Mouse (Mus musculus): Measurements from ENCODE around the gene Cd46. TPM values are rescaled to one million over a fixed set of nuclear protein-coding genes. Genes with fewer than 3 reads are reported as not detected.

Gene Cd46
- 1 to 10 TPM; 2.6 to 3.7 (median 3.6) TPM for polyA plus RNA-seq (2017; shearing (Covaris generic))

DNA sequence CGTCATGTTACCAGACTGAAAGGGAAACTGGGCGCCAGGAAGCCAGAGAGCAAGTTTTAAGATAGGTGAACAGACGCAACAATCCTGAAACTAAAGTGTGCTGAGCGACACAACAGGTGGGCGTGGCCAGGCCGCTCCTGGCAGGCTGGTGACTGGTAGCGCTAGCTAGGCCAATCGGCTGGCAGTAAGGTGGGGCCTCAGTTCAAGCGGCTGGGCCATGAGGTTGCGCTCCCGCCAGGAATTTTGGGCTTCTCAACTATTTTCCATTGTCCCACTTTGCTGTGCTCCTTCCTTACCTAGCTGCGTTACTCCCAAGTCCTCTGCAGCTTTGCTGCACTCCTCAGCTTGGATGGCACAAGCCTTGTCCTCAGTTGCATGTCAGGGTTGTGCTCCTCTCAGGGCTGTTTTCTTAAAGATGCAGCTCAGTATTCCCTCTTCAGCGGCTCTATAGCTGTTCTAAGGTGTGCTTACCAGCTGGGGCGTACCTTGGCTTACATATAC is at the start of gene Cd46:
Gene Cd46, minus strand, starts transcription at position 30 of the 501 bp plus-strand sequence.
- ATAC-seq, result peak; percentile 96

DNA sequence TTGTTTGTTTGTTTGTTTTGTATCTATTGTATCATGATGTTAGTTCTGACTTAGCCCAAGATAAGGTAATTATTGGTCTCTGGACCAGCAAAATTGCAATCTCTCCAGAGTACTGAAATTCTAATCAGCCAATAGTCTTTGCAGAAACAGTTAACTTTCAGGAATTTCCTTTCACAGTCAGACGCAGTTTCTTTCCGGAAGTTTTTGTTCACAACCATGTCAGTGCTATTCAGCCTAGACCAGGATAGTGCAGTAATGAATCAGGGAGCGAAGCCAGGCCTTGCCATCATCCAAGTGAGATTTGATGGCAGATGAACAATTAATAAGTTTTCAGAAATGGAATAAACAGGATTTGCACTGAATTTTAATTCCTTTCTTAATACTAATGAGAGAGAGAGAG is 40.0 kb upstream of the Cd46 start:
- no peak for ATAC-seq

DNA sequence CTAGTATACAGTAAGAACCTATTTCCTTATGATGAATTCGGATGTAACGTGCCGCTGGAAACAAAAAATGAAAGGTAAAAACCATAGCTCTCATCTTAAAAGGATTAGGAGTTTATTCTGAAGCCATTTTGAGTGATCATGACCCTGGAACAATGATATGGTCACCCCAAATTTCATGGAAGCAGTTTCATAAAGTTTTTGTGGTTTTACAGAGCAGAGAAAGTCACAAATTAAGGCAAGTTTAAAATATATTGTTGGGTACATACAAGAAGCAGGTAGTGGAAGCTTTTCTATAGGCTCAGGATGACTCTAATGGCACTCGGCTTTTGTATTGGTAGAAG is 39.6 kb upstream of the Cd46 start:
- peak; percentile 5 for ATAC-seq

DNA sequence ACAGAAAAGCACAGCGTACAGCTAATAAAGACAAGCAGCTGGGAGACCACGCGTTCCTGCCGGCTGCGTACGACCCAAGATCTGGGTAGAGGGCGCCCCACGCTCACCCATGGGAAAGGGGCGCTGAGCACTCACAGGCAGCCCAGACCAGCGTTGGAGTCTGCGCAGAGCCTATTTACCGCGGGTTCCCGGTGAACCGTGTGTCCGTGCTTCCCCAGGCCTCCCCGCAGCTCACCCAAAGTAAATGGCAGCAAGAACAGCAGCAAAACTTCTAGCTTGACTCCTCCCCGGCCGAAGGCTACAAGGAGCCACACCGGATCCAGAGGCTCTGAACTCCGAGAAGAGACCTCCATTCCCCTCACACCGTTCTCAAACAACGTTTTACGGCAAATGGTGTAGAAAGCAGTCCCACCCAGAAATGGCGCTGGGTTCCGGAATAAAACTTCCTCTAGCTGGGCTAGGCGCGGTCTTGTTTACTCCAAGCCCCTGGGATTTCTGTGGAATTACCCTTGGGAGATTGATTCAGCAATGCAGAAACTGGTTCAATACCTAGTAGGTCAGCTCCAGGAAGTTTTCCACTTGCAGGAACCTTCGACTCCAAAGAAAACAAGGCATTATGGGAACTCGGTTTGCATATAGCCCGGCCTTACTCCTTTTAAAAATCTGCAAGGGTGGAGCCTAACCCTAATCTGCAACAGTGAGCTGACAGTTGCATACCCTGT is 39.1 kb upstream of the Cd46 start, which contains the start of gene Cr1l:
Gene Cr1l, minus strand, starts transcription at position 634 of the 722 bp plus-strand sequence.
- peak; percentile 88 for ATAC-seq

DNA sequence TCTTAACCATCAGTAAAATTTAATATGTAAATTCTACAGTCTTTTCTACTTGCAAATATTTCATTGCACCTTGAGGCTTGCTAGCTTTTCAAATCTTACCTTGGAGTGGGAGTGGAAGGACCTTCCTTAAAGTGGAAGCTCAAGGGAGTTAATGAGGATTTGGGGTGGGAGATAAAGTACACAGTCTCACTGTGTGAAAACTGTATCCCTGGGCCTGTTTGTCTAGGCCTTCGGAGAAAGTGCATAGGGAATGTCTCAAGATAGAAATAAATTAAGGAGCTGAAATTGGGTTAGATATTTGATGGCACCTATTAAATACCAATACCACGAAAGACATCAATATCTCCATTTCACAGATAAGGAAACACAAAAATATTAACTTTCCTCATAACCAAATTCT is 38.4 kb upstream of the Cd46 start:
- ATAC-seq, result no peak

DNA sequence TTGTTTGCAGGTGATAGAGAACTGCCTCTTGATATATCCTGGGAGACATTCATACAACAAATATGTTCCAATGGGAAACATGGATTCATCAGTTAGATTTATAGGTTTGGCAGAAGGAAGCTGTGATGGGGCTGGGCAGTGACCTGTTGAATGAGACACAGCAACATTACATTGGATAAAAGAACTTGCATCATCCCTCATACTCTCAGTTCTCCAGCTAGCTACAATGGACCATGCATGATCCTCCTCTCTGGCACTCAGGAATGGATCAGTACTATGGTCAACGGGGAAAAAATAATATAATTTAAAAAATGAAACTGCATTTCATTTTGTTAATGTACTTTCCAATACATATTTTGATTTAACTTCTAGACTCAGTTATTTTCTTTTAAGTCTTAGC is 37.8 kb upstream of the Cd46 start:
- no peak for ATAC-seq

DNA sequence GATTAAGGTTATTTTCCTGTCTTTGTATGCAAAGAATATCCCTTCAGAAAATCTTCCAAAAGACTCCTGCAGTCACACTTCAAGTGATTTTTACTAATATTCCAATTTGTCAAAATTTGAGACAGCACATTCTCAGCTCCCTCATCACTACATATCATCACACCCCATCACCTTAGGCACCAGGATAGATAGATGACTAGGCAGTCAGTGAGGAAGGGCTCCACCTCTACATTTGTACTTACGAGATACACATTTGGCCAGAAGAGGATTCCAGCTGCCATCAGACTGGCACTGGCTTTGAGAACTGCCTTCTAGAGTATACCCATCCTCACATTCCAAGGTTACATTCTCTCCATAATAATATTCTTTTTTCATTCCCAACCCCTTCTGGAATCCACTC is 22.4 kb upstream of the Cd46 start:
- no peak for ATAC-seq

DNA sequence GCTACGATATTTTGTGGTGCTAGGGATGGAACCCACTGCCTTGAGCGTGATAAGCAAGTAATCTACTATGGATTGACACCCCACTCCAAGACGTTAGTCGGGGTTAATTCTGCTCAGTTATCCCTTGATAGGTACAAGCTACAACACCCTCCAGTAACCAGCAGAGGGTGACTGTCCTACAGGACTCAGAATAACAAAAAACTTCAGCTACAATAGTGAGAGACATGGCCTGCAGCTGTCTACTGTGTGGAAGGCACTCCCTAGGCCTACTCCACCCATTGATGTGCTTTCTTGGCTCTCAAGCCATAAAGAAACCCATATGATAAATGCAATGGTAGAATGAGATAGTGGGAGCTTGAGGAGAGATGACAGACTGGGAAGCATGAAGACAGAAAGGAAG is 21.6 kb upstream of the Cd46 start:
- ATAC-seq, result no peak

DNA sequence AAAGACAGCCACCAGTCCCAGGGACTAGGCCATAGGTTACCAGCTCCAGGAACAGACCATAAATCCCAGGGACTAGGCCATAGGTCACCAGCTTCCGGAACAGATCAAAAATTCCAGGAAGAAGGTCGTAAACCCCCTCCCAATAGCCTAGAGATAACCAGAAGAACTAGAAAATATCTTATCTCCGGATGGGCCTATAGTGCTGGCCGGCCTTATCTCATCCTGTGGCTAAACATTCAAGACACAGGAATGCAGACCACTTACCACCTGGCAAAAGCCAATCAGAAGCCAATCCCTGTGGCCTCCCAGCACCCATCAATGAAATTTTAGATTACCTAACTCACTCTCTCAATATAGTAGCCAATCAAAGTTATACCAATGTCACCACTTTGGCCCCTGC is 8.6 kb upstream of the Cd46 start:
- ATAC-seq, result no peak

DNA sequence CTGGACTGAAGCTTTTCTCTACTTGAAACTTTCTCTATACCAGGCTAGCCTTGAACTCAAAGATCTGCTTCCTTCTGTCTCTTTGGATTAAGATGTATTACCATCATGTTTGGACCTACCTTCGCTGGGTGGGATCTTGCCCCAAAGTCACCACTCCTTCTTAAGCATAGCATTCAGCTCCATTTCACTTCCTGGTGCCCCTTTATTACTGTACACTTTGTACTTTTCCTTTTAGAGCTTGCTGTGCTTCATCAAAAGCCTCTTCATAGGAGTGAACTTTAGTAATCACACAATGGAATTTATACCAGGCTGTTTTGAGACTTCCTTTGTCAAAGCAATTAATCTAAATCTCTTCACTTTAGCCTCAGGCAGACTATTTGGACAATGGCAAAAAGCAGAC is 6.0 kb upstream of the Cd46 start:
- ATAC-seq, result no peak

DNA sequence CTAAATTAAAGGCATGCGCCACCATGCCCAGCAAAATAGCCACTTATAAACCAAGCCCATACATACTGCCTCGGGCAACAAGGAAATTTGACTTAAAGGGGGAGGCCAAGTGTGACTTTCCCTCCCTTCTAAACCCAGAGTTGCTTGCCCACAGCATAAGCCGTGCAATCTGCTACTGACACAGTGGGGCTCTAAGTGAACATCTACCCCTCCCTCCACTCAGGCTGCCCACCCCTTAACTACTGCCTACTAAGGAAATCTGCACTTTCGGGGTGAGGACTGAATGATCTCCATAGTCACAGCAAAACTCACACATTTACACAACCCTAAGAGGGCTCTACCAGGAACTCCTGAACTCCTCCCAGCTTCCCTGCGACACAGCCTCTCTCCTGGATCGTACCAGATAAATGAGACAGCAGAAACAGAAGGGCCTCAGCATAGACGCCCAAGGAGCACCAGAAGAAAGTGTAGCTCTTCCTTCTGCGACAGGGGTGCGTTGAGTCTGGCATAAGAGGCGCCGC is 290 bp downstream of the Cd46 start:
- no peak for ATAC-seq

DNA sequence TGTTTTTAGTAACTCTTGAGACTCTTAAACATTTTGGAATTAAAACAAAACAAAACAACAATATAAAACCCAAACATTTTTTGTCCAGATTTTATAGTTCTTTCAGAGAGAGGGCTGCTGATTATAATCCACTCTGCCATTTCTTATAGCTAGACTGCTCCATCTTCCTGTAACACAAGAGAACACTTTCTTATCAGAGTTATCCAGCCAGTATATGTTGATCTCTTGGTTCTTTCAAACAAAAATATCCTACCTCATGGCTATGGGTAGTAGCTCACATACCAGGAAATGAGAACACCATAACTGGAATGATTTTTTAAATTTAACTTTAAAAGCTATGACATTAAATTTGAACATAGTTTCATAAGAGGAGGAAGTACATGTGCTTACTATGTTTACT is 9.9 kb downstream of the Cd46 start:
- no peak for ATAC-seq

DNA sequence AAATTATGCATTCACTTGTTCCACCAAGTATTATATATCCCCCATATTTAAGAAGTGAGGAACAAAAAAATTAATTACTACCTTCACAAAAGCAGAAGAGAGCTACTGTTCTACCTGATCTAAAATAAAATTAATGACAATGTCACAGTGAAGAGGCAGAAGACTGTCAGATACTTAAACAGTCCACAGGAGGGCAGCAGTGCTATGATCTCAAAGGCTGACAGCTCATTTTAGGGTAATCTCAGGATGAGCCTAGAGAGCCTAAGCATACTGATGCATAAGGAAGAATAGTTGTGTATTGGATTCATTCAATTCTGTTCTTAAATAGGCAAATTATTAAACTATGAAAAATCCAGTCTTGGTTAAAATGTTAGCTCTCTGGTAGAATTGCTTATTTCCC is 51.6 kb downstream of the Cd46 start:
- peak; percentile 59 for ATAC-seq

DNA sequence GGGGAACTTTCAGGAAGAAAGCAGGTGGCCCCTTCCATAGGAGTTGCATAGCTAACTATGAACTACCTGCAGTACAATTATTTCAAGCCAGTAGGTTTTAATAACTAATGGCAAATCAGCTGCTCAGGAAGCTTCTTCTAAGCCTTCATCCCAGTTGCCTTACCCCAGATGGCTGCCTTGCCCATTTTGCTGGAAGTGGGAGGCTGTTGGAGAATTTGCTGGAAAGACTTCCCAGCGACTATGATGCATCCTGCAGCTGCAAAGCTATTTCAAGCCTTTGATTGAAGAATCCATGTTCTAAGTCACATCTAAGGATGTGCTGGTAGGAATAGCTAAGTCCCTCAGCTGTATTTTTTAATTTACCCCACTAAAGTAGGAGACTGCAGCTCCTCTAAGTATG is 53.7 kb downstream of the Cd46 start:
- no peak for ATAC-seq

DNA sequence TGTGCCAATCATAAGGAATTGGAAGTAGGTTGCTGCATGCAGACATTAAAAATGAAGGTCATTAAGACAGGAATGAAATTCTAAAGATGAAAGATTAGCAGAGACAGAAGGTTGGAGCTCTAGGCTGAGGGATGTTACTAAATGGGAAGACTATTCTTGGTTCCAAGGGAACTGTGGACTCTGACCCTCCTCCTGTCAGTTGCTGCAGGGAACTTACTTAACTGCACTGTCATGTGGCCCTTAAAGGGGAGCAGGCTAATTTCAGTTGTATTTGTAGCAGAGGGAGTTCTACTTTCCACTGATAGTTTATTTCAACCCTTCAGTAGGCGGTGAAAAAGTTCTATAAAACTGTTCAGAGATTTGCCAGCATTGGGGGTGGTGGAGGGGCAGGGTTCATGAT is 54.1 kb downstream of the Cd46 start:
- ATAC-seq, result no peak

DNA sequence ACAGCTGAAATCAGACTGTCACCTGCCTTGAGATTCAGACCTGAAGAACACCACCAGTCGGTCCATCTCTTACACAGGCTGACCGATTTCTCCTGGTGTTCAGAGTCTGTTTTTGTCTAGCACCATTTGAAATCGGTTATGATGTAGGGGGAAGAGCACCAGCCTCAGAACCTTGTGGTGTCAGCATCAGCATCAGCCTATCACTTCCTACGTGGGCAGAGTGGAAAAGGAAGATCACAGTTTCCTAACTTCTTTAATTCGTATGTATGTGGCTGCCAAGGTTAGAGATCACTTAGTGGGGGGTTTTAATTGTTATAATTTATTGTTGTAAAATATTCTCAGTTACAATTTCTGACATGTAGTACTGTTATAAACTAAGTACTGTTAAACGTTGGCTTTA is 54.6 kb downstream of the Cd46 start:
- peak; percentile 60 for ATAC-seq

DNA sequence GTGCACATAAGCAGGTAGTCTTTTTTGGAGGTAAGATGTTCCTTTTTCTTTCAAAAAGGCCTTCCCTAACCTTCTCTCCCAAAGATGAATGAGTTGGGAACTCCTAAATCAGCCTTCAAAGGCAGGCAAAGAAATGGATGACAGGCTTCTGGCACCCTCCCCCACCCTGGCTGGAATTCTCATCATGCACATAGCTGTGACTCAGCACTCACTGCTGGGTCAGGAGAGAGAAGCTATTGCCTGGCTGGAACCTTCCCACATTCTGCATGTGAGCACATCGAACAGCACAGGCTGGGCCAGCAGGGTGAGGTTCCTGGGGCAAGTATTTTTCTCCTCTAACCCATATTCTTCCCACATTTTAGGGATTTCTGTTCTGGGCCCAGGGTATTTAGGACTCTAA is 58.1 kb downstream of the Cd46 start:
- no peak for ATAC-seq

DNA sequence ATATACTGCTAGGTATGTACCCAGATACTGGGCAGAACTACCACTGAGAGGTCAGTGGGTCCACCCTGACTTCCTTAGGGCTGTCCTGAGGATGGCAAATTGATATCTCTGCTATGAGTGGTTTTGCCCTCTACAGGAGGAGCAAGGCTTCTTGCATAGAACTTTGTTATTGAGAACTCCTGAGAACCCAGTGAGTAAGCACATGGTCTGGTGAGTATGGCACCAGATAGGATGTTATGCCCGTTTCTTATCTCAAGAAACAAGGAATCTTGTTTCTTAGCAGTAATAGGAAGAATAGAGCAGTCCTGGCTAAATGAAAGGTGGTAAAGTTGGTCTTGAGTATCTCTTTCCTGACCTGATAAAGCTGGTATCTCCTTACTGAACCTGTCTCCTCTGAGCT is 59.3 kb downstream of the Cd46 start:
- ATAC-seq, result no peak

DNA sequence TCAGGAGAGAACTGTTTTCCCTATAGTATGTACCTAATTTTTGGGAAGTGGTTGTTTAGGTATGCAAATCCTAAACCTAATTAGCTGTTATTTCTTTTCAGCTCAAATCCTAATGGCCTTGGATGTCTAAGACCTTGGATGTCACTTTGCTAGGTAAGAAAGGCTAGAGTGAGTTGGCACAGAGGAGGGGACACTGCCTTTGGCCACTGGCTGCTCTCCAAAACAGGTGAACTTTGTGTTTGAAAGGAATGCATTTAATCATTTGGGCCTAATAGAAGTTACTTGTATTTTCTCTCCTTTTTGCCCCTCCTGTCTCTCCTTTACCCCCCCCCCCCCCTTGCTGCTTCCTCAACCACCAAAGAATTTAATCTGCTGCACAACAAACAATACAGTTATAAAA is 60.3 kb downstream of the Cd46 start:
- no peak for ATAC-seq

DNA sequence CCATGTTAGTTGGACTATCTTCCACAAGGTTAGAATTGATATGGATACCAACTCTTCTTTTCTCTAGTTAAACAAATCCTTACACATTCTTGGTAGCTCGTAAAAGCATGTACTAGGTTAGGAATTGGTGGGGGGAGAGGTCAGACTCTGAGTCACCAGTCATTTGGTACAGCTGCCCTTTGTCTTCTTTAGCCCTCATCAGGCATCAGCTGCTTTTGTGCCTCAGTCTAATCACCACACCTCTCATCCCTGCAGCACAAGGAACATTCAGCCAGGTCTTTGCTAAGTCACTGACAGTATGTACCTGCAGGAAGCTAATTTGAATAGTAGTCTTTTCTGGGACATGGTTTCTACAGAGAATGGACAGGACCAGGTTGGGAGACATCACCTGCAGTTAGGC is 64.5 kb downstream of the Cd46 start:
- no peak for ATAC-seq

DNA sequence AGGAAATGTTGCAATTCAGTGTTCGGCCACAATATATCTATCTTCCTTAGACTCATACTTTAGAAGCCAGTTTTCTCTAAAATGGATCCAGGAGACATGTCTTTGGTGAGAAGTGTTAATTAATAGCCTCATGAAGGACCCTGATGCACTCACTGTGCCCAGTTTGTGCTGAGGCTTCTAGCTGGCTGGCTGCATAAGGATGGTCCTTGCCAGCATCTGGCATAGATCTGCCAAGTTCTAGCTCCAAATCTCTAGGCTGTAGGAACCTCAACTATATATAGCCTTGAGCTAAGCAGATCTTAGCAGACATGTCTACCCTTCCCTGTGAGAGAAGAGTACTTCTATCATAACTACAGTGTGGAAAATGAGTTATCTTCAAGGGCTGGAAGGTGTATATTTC is 68.2 kb downstream of the Cd46 start:
- ATAC-seq, result no peak

DNA sequence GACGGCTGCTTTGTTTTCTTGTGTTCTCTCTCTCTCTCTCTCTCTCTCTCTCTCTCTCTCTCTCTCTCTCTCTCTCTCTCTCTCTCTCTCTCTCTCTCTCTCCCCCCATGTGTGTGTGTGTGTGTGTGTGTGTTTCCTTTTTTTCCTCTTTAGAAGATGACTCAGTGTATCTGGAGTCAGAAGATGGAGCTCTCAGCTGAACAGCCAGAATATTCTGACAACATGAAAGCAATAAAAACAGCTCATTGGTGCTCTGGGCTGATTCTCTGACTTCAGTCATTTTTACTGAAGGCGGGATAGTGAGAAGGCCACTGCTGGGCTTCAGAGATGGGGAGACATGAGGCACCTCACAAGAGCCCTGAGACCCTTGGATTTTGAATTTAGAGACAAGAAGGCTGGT is 70.2 kb downstream of the Cd46 start:
- no peak for ATAC-seq

DNA sequence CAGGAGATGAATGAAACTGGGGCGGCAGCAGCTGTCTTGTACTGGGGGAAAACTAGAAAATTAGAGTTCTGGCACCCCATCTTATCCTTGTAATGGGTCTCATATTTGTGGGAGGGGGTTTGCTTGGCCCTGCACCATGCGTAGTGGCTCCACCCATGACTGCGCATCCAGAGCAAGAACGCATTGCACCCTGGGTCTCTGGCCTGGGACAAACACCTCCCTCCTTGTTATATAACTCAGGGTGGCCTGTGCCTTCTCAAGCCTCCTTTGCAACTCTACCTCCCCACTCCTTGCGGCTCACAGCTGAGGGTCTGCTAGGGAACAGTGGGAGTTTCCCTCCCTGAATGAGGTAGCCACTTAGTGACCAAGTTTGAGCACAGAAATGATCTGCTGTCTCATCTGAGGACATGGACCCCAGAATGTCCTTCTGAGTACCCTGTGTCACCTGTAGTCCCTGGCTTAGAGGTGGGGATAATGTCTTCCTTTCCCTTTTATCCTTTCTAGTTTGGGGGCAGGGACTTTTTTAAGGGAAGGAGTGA is 72.9 kb downstream of the Cd46 start:
- no peak for ATAC-seq
